Mouse (Mus musculus) thymus, postnatal 14 days (tissue): ENCODE data around the gene Cend1.

Experiments used
- DNase-seq: peaks from one replicate; pipeline ENCODE4 v3.0.0; 2021

The Cend1 gene

DNA sequence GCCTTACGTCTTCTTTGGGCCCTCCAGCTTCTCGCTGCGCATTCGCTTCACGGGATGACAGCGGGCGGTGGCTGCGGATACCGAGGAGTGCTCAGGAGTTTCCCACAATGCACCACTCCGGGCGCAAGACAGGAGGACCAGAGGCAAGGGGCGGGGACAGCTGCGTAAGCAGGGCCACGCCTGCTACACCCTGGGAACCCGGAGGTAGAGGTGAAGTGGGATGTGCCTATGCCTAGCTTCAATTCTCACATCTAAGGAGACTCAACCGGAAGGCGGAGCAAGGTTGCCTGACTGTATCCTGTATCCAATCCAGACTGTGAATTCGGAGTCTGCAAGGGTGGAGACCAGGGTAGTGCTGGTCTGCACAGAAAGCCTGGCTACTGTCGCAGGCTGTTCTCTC is at the start of gene Cend1:
Cend1 (minus strand) TSS at position 182 of the 400 bp plus-strand sequence.
- DNase-seq: peak; percentile 15

DNA sequence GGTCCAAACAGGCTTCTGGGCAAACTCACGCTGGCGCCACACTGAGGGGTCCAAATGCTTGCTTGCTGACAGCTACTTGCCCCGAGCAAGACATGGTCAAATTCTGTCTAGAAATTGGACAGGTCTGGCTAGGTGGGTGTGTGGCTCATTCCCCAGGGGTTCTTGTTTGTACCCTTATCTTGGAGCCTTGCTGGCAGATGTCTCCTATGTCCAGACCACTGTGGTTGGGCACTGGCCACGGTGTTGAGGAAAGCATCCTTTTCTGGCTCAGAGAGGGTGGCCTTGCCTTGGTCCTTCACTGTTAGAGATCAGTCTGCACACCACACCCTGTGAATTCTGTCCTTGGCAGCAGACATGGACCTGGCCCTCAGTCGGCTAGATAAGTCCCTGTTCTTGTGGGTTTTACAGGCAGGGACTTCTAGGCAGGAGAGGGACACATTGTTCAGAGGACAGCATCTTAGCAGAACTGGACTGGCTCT is 49.0 kb upstream of the Cend1 start:
- DNase-seq: no peak

DNA sequence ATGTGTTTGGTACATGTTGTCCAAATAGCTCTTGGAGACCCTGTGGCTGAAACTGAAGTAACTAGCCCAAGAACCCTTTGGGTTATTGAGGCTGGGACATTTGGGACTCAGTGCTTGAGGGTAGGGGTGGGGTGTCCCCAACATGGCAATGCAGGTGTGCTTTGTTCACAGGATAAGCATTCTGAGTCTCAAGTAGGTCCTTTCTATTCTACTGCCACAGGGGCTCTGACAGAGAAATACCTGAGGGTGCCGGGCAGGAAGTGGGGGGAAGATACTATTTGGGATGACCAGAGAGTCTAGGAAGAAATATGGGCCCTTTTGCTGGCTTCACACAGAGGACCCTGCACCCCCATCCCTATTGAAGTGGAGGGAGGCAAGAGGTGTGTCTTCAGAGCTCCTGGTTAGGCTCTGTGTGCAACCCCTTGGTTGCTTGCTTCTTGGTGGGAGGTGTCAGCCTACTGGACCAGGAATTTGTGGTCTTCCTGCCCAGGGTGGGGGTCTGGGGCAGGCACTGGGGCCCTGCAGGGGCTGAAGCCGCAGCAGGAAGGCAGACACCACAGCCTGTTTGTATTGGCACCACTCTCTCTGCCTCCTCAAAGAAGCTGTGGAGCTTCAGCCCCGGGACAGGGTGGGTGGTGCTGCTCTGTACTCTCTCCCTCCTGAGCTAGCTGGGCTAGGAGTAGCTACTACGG is 48.4 kb upstream of the Cend1 start:
- DNase-seq: peak; percentile 18

DNA sequence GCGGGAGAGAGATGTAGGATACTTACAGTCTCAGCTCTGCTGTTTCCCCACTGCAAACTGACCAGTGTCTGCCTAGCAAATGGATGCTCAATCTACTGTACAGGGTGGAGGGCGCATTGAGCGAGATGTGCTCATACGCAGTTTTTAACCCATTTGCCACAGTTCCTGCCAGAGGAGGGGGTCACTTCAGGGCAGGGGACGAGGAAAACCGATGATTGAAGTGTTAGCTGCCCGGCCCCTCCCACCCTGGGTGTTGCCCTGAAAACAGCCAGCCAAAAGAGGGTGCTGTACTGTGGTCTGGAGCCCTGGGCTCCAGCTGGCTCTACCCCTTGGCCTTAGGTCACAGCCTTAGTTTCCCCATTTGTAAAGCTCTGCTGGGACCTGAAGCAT is 47.7 kb upstream of the Cend1 start:
- no peak for DNase-seq

DNA sequence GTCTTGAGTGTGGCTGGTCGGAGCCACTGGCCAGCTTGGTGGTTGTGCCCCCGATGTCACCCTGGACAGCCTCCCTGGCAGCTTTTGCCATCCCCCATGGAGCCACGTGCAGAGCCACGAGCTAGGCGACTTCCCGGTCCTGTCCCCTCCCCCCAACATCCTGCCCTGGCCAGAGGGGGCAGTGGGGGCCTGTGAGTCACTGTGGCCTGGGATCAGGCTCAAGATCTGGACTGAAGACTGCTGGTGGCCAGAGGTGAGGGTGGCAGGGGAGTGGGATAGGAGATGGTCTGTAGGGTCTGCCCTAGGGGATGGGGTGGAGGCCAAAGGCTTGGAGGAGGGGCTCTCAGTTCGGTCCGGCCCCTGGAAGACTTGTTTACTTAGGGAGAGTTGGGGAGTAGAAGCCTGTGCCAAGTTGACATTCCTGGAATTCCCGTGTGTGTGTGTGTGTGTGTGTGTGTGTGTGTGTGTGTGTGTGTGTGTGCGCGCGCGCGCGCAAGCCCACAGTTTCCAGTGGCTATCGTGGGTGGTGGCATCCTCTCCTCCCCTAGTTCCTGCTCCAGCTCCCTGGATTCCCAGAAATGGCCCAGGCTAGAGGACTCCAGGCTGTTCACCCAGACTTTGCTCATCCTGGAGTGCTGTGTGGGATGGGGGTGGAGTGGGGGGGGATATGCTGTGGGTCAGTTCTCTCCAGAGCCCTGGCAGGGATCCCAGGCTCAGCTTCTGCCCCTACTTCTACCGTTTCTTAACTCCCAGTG is 47.1 kb upstream of the Cend1 start:
- peak; percentile 47 for DNase-seq

DNA sequence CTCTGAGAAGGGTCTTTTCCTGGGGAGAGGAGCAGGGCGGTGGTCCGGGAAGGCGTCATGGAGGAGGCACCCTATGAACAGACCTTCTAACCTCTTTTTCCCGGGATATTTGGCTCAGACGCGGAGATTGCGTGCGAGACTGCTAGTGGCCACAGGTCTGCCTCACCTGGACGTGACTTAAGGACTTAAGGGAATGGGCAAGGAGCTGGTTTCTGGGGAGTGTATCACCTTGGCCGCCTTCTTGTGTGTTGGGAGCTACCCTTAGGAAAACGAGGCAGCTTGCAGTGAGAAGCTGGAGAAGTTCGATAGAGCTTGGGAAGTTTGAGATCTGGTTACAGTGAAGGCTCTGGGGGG is 46.5 kb upstream of the Cend1 start:
- DNase-seq: no peak

DNA sequence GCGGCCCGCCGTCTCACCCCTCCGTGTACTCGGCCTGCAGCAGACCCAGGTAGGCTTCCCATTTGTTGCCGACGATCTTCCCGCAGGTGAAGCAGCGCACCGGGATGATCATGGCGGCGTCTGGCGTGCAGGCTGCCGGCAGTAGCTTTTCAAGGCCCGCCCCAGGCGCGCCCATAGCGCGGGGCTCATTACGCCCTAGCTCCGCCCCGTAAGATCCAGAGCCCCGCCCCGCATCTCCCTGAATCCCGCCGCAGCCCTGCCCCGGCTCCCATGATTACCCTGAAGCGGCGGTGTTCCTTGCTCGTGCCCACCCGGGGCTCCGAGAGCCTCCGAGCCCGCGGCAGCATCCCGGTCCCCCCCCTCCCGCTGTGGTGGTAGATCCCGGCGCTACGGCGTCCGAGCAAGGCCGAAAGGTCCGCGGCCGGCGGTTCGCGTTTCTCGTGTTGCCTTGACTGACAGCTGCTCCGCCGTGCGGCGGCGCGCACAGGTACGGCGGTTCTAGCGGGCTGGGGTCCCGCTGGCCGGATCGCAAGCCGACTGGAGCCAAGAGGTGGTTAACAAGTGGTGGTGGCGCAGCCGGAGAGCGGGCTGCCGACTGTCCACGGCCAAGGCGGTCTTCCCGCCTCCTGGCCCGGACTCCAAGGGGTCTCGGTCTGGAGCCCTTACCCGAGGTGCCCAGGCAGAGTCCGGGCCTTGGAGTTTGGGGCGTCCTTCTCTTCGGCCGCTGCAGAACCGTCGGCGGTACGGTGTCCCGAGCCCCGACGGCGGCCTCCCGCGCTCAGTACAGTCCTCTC is 45.9 kb upstream of the Cend1 start, which contains the start of the genes Polr2l and Tspan4:
Polr2l (minus strand) TSS at position 122 of the 794 bp plus-strand sequence.
Tspan4 (plus strand) TSS at position 230 of the 794 bp plus-strand sequence.
- DNase-seq: peak; percentile 89

DNA sequence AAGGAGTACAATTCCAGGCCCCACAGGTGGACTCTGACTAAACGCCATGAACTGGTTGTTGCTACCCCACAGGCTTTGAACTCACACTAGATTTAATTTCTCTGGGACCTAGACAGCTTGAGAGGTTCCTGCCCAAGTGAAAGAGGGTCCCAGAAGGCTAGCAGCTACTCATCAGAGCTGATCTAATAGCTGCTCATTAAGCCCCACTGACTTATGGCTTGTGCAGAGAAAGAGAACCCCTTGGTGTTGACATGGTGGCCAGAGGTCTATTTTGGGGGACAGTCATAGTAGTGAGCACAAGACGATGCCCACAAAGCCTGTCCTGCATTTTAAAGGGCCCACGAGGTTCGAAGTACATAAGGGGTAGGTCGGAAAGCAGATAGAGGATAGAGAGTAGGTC is 44.9 kb upstream of the Cend1 start:
- no peak for DNase-seq

DNA sequence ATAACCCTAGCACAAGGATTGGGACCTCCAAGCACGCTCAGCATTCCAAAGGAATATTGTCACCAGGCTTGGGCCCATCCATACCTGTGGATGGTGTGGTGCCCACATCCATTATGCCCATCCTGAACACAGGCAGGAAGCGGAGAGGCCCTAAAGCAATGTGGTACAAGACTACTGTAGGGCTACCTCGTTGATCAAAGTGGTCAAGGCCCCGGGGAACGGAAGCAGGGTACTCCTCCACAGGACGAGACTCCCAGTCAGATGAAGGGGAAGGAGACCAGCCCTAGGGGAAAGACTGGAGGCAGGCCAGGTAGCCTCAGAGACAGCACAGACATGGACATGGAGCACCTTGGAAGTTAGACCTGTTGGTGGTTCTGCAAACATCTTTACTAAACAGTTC is 43.5 kb upstream of the Cend1 start:
- DNase-seq: no peak

DNA sequence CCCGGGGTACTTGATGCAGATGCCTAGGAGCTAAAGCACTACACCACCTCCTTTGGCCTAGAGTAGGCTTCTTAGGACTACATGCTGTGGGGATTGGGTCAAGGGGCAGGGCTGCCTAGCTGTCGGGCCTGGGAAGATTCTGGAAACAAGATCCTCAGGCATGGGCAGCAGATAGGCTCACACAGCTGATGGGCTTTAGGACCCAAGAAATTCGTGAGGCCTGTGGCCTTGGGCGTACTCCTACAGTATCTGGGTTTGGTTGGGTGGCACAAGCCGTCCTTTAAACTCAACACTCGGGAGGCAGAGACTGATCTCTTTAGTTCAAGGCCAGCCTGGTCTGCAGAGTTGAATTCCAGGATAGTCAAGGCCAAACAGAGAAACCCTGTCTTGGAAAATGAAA is 42.9 kb upstream of the Cend1 start:
- no peak for DNase-seq

DNA sequence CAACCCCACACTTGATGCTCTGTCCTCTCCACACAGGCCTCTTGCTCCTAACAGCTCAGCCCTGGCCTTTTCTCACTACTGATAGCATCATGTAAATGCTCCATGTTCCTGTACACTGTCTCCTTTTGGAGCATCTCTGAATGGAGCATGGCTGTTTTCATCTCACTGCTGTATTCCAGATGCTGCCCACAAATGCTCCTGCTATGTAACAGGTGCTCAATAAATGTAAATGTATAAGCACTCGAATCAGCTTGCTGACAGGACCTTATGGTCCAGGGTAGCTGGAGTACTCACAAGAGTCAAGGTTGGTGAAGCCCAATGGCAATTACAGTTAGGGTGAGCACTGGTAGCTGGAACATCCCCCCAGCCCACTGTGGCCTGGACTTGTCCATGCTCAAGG is 41.9 kb upstream of the Cend1 start:
- no peak for DNase-seq

DNA sequence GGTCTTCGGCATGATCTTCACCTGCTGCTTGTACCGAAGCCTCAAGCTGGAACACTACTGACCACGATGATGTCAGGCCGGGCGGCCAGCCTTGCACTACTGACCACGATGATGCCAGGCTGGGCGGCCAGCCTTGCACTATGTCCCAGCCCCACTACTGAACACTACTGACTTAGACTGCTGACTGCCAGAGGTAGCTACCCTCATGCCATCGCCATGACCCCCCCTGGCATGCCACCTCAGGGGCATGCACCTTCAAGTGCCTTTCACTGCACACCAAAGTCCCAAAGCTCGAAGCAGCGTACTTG is 41.3 kb upstream of the Cend1 start:
- no peak for DNase-seq

DNA sequence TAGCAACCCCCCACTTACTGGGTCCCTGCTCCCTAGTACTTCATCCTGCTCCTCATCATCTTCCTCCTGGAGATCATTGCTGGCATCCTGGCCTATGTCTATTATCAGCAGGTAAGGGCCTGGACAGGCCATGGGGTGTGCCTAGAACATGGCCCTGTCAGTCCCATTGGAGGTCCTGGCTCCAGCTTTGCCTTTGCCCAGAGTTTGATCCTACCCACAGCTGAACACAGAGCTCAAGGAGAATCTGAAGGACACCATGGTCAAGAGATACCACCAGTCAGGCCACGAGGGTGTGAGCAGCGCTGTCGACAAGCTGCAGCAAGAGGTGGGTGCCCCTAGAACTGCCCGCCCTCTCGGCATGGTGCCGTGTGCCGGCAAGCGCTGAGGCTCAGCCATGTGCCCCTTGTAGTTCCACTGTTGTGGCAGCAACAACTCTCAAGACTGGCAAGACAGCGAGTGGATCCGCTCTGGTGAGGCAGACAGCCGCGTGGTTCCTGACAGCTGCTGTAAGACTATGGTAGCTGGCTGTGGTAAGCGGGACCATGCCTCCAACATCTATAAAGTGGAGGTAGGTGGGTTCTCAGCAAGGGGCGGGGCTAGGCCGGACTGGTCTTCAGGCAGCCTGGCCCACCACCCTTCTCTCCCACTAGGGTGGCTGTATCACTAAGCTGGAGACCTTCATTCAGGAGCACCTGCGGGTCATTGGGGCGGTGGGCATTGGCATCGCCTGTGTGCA is 40.8 kb upstream of the Cend1 start:
- peak; percentile 7 for DNase-seq

DNA sequence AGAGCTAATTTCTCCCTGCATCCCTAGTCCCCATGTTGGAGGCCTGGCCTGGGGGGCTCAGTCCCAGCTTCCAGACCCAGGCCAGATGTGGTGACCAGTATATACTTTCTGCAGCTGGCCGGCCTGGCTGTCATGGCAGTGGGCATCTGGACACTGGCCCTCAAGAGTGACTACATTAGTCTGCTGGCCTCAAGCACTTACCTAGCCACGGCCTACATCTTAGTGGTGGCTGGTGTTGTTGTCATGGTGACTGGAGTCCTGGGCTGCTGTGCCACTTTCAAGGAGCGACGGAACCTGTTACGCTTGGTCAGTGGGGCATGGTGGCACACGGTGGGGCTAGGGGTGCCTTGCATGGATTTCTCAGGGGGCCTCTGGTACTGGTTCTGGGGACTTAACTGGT is 40.1 kb upstream of the Cend1 start:
- no peak for DNase-seq

DNA sequence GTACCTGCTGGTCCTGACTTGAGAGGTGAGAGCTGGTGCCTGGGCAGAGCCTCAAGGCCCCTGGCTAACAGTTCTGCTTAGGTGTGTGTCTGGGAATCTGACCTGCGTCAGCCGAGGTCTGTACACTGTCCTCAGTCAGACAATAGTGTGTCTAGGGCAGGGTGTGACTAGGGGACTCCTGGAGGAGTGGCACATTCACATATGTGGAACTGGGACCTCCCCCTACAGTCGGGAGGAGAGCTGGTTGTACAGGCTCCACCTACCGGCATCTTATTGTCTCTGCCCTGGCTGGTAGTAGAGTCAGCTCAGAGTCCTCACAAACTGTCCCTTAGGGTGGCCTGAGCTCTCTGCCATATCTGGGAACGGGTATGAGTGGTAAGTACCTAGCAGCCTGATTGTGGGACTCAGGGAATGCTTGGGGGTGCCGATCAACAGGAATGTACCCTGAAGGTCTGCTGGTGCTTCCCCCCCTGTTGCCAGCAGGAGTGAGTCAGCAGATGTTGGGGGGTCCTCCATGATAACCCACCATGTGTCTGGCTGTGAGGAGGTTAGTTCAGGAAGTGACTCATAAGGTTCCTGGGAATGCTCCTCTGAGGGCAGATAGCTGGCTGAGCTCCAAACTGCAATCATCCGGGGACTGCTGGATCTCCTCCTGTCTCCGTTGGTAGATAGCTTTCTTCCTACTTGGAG is 39.4 kb upstream of the Cend1 start:
- peak; percentile 67 for DNase-seq

DNA sequence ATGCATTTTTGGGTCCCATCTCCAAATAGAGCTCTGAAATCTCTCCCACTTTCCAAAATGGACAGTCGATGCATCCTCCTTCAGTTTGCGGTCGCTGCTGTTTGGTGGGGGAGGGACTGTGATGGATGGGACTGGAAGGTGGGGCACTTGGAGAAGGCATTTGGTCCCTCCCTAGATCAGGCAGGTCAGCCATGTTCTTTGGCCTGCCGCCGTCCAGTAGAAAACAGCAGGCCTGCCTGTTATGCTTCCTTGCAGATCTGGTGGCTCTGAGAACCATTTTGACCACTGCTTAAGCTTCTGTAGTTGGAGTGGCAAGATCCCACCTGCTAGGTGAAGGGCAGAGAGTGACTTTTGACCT is 38.9 kb upstream of the Cend1 start:
- DNase-seq: no peak

DNA sequence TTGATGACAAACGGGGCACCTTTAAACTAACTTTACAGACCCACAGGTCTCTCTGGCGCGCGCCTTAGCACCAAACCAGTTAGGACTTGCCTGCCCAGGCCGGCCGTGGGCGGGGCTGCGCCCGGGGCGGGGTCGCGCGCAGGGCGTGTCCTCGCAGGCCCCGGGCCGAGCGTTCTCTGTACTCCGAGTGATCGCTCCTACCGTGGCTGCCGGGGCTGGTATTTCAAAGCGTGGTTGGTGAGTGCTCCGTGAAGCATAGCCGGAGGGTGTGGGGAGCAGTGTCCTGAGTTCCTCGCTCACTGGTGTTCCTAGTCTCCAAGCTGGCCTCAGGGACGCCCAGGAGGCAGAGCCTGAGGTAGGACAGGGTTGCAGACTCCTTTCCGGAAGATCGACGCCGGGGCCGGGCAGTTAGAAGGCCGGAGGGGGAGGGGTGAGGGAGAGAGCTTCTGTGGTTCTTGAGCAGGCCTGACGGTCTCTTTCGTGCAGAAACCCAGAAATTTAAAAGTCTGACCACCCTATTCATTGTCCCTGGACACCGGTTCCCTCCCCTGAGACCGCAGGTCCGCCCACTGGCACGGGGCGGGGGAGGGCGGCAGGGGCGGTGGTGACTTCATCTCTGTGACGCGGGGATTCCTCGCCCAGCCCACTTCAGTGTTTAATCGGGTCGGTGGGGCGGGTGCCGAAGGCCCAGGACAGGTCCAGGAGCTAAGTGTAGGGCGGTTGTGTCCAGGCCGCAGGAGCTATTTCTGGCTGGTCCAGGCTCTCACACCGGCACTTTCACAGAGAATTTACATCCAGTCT is 38.1 kb upstream of the Cend1 start, which contains the start of gene Cd151:
Cd151 (plus strand) TSS at position 163 of the 801 bp plus-strand sequence.
- peak; percentile 75 for DNase-seq

DNA sequence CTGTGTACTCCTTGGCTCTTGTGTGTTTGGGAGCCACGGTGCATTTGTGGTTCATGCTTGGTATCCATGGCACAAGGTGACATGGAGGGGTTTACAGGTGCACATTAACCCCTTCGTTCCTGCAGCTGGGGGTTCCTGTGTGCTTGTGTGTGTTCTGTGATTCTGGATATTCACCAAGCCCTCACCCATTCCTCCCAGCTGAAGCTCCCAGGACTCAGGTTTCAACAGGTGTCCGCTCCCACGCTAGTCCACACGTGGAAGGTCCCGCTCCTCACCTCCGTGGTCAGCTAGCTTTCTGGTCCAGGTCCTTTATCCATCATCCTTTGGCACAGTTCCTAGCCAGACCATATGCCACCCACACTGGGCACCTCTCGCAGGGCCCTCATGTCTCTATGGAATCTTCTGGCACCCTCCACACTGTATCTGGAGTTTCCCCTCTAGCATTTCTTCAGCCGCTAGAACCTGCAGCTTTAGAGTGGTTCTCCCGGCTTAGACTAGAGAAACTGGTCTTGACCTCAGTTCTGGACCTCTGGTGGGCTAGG is 37.4 kb upstream of the Cend1 start:
- no peak for DNase-seq

DNA sequence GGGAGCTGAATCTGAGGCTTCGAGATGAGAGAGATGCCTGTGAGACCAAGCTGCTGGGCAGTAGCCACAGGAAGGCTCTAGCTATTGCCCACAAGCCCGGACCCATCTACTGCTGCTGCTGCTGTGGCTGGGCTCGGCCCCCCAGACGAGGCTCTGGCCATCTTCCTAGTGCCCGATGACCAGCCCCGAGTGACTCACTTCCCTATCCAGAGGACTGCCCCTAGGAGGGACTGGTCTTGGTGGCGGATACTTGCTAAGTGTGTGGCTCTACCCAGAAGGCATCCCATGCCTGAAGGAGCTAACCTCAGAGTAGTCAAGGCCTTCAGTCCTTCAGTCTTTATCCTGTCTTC is 36.7 kb upstream of the Cend1 start:
- no peak for DNase-seq

DNA sequence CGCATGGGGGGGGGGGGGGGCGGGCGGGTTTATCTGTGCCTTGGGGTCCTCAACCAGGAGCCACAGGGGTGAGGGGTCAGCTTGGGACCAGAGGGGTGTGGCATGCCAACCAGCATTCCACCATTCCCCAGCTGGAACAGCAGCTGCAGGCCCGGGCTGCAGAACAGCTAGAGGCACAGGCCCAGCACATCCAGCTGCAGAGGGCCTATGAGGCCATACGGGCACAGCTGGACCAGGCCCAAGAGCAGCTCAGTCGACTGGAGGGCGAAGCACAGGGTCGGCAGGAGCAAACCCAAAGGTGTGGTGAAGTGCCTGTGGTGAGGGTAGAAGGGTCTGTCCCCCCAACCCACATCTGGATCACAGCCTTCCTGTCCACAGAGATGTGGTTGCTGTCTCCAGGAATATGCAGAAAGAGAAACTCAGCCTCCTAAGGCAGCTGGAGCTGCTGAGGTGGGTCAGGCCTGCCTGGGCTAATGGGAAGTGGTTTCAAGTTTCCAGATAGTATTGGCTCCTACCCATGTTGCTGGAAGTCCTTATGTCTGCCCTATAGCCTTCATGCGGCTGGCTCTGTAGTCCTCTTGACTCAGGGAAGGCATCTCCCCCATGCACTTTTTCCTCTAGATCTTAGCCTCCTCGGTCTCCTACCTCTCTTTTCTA is 36.2 kb upstream of the Cend1 start:
- peak; percentile 9 for DNase-seq
